Mouse (Mus musculus) midbrain, embryonic 12.5 days (tissue): ENCODE measurements at regions not wholly inside any gene's neighbourhood (a gene's known extent, or its start where the extent isn't known, plus 50 kb on each side); places are given as distances from the start of the nearest gene placed in this dataset.

Source experiments
- ATAC-seq: fragments of 200-750 bp; cut with Nextera tagmentation; 2 replicates; pipeline ENCODE4 v1.8.0; 2017; ENCODE audit warnings: low read depth, moderate TSS enrichment, moderate library complexity; ENCODE audit not compliant: low FRiP score
- H3K27ac ChIP-seq: fragments of 300-500 bp; sonication (generic); replicated peaks from 2 replicates; pipeline ENCODE4 v1.5.1; 2016; ENCODE audit warnings: mild to moderate bottlenecking
- H3K27me3 ChIP-seq: fragments of 300-500 bp; sonication (generic); 2 replicates; pipeline ENCODE4 v1.6.1; 2016; ENCODE audit warnings: mild to moderate bottlenecking
- H3K36me3 ChIP-seq: fragments of 300-500 bp; sonication (generic); 2 replicates; pipeline ENCODE4 v1.6.1; 2016
- H3K4me1 ChIP-seq: fragments of 300-500 bp; sonication (generic); 2 replicates; pipeline ENCODE4 v1.6.1; 2016
- H3K4me2 ChIP-seq: fragments of 300-500 bp; sonication (generic); replicated peaks from 2 replicates; pipeline ENCODE4 v1.6.1; 2016; ENCODE audit warnings: mild to moderate bottlenecking, moderate library complexity
- H3K4me3 ChIP-seq: fragments of 300-500 bp; sonication (generic); 2 replicates; pipeline ENCODE4 v1.5.1; 2016; ENCODE audit warnings: mild to moderate bottlenecking
- H3K9ac ChIP-seq: fragments of 300-500 bp; sonication (generic); replicated peaks from 2 replicates; pipeline ENCODE4 v1.6.1; 2016; ENCODE audit warnings: mild to moderate bottlenecking, moderate library complexity
- H3K9me3 ChIP-seq: fragments of 300-500 bp; sonication (generic); 2 replicates; pipeline ENCODE4 v1.6.1; 2016; ENCODE audit warnings: mild to moderate bottlenecking

GRCm38 (mm10) chr1:113823493-113823892 lies 1861.1 kb upstream of the Cntnap5a start:
- Histone ChIP-seq H3K4me2 (no peak overlapping the region), H3K9me3 (no peaks in the 10 kb centered on the region), H3K27me3 (no peaks in the 10 kb centered on the region), H3K4me3 (no peak overlapping the region), H3K9ac (no peak overlapping the region), H3K4me1 (no peaks in the 10 kb centered on the region), H3K27ac (no peak overlapping the region), H3K36me3 (no peaks in the 10 kb centered on the region)
- ATAC-seq = peak; percentile 71

GRCm38 (mm10) chr1:113852481-113852880 lies 1832.1 kb upstream of the Cntnap5a start:
- no peak overlapping the region for H3K4me3 ChIP-seq
- no peaks in the 10 kb centered on the region for H3K4me1 ChIP-seq
- H3K9me3 ChIP-seq = no peaks in the 10 kb centered on the region
- no peak overlapping the region for H3K9ac ChIP-seq
- ATAC-seq = 0 out of 2 replicates have a peak, but pooled peaks have one; percentile 38
- no peaks in the 10 kb centered on the region for H3K27me3 ChIP-seq
- no peak overlapping the region for H3K4me2 ChIP-seq
- H3K36me3 ChIP-seq = no peaks in the 10 kb centered on the region
- H3K27ac ChIP-seq = no peak overlapping the region
